Mouse (Mus musculus) embryonic facial prominence, embryonic 11.5 days (tissue): ENCODE measurements at regions not wholly inside any gene's neighbourhood (a gene's known extent, or its start where the extent isn't known, plus 50 kb on each side); places are given as distances from the start of the nearest gene placed in this dataset.

Source experiments
- ATAC-seq: fragments of 200-750 bp; cut with Nextera tagmentation; replicated peaks from 2 replicates; pipeline ENCODE4 v1.8.0; 2017; ENCODE audit warnings: low read depth; ENCODE audit not compliant: insufficient number of reproducible peaks, low FRiP score, low TSS enrichment
- DNase-seq: peaks from one replicate; pipeline ENCODE4 v3.0.0-alpha.2; 2015; ENCODE audit warnings: low spot score
- H3K27ac ChIP-seq: fragments of 300-500 bp; sonication (generic); replicated peaks from 2 replicates; pipeline ENCODE4 v1.5.1; 2014; ENCODE audit warnings: mild to moderate bottlenecking, low read depth, low read length, control low read depth
- H3K27me3 ChIP-seq: fragments of 300-500 bp; sonication (generic); 2 replicates; pipeline ENCODE4 v1.6.1; 2014; ENCODE audit warnings: mild to moderate bottlenecking, low read length, moderate library complexity, mixed read lengths; ENCODE audit not compliant: control insufficient read depth, insufficient read depth
- H3K36me3 ChIP-seq: fragments of 300-500 bp; sonication (generic); replicated peaks from 2 replicates; pipeline ENCODE4 v1.6.1; 2014; ENCODE audit warnings: low read depth, mild to moderate bottlenecking, low read length, moderate library complexity, mixed read lengths; ENCODE audit not compliant: control insufficient read depth, insufficient read depth
- H3K4me1 ChIP-seq: fragments of 300-500 bp; sonication (generic); 2 replicates; pipeline ENCODE4 v1.6.1; 2014; ENCODE audit warnings: low read length, mixed read lengths; ENCODE audit not compliant: control insufficient read depth, insufficient read depth
- H3K4me2 ChIP-seq: fragments of 300-500 bp; sonication (generic); 2 replicates; pipeline ENCODE4 v1.6.1; 2014; ENCODE audit warnings: low read depth, mild to moderate bottlenecking, control low read depth, low read length, moderate library complexity
- H3K4me3 ChIP-seq: fragments of 300-500 bp; sonication (generic); 2 replicates; pipeline ENCODE4 v1.5.1; 2014; ENCODE audit warnings: low read depth, low read length, control low read depth
- H3K9ac ChIP-seq: fragments of 300-500 bp; sonication (generic); replicated peaks from 2 replicates; pipeline ENCODE4 v1.6.1; 2014; ENCODE audit warnings: mild to moderate bottlenecking, control low read depth, low read length
- H3K9me3 ChIP-seq: fragments of 300-500 bp; sonication (generic); replicated peaks from 2 replicates; pipeline ENCODE4 v1.6.1; 2016; ENCODE audit warnings: mild to moderate bottlenecking, low read length, inconsistent platforms, mixed read lengths; ENCODE audit not compliant: control insufficient read depth
- WGBS: fragments of 180-500 bp; shearing (Covaris S2); extraction: QIAGEN DNeasy Blood & Tissue Kit; methylation state at CpG from one replicate; pipeline ENCODE4 v1.1.7; 2014; 5-methylcytosine and 5-hydroxymethylcytosine counted together

- no peak overlapping the region for H3K4me3 ChIP-seq
- no peaks in the 10 kb centered on the region for H3K4me1 ChIP-seq
- no peak overlapping the region for H3K4me2 ChIP-seq
- no peak overlapping the region for H3K27ac ChIP-seq
- H3K9ac ChIP-seq = no peak overlapping the region
- no peaks in the 10 kb centered on the region for H3K27me3 ChIP-seq
- ATAC-seq (no peak), DNase-seq (no peak)
- no peaks in the 10 kb centered on the region for H3K36me3 ChIP-seq
- H3K9me3 ChIP-seq = no peaks in the 10 kb centered on the region
- 81% methylated on average over 3 of the region's 3 CpGs for WGBS
Observed at GRCm38 (mm10) chr15:70982719-70983118, 2851.6 kb upstream of the Gm6569 start.

GRCm38 (mm10) chr15:70987973-70988570 is 2846.3 kb upstream of the Gm6569 start:
- H3K4me3 ChIP-seq = no peak overlapping the region
- no peaks in the 10 kb centered on the region for H3K4me1 ChIP-seq
- ATAC-seq (no peak), DNase-seq (no peak)
- H3K27ac ChIP-seq = no peak overlapping the region
- no peak overlapping the region for H3K4me2 ChIP-seq
- H3K36me3 ChIP-seq = no peaks in the 10 kb centered on the region
- H3K27me3 ChIP-seq = no peaks in the 10 kb centered on the region
- H3K9me3 ChIP-seq = no peaks in the 10 kb centered on the region
- 88% methylated on average over 4 of the region's 4 CpGs for WGBS
- no peak overlapping the region for H3K9ac ChIP-seq

- H3K4me1 ChIP-seq = no peaks in the 10 kb centered on the region
- DNase-seq = no peak
- 70% methylated on average over 4 of the region's 4 CpGs for WGBS
- no peak overlapping the region for H3K27ac ChIP-seq
- H3K4me2 ChIP-seq = no peak overlapping the region
- no peak overlapping the region for H3K9ac ChIP-seq
- no peaks in the 10 kb centered on the region for H3K9me3 ChIP-seq
- no peak for ATAC-seq
- no peak overlapping the region for H3K4me3 ChIP-seq
- H3K36me3 ChIP-seq = no peaks in the 10 kb centered on the region
- no peaks in the 10 kb centered on the region for H3K27me3 ChIP-seq
Observed at GRCm38 (mm10) chr15:70993397-70993796, 2841.0 kb upstream of the Gm6569 start.

GRCm38 (mm10) chr15:71010362-71010761 is 2824.0 kb upstream of the Gm6569 start:
- no peaks in the 10 kb centered on the region for H3K9me3 ChIP-seq
- H3K4me2 ChIP-seq = no peak overlapping the region
- no peak overlapping the region for H3K9ac ChIP-seq
- no peak overlapping the region for H3K27ac ChIP-seq
- no peak overlapping the region for H3K4me3 ChIP-seq
- no peaks in the 10 kb centered on the region for H3K27me3 ChIP-seq
- H3K4me1 ChIP-seq = no peaks in the 10 kb centered on the region
- WGBS = 74% methylated on average over 2 of the region's 2 CpGs
- H3K36me3 ChIP-seq = no peaks in the 10 kb centered on the region
- ATAC-seq = no peak
- DNase-seq = no peak

- 65% methylated on average over 5 of the region's 5 CpGs for WGBS
- Histone ChIP-seq H3K4me2 (no peak overlapping the region), H3K27me3 (no peaks in the 10 kb centered on the region), H3K4me1 (no peaks in the 10 kb centered on the region), H3K9ac (no peak overlapping the region), H3K27ac (no peak overlapping the region), H3K36me3 (no peaks in the 10 kb centered on the region), H3K9me3 (no peaks in the 10 kb centered on the region), H3K4me3 (no peak overlapping the region)
- no peak for DNase-seq
- ATAC-seq = no peak
Observed at GRCm38 (mm10) chr15:71010773-71011172, 2823.6 kb upstream of the Gm6569 start.

- H3K9me3 ChIP-seq = no peaks in the 10 kb centered on the region
- no peaks in the 10 kb centered on the region for H3K27me3 ChIP-seq
- H3K9ac ChIP-seq = no peak overlapping the region
- no peak overlapping the region for H3K4me3 ChIP-seq
- no peak overlapping the region for H3K4me2 ChIP-seq
- 77% methylated on average over 5 of the region's 5 CpGs for WGBS
- ATAC-seq = no peak
- no peaks in the 10 kb centered on the region for H3K36me3 ChIP-seq
- DNase-seq = no peak
- no peaks in the 10 kb centered on the region for H3K4me1 ChIP-seq
- no peak overlapping the region for H3K27ac ChIP-seq
Observed at GRCm38 (mm10) chr15:71054251-71054852, 2780.0 kb upstream of the Gm6569 start.

GRCm38 (mm10) chr15:71086367-71086997 is 2747.9 kb upstream of the Gm6569 start:
- H3K27ac ChIP-seq = no peak overlapping the region
- ATAC-seq (no peak), DNase-seq (no peak)
- H3K36me3 ChIP-seq = no peaks in the 10 kb centered on the region
- H3K4me3 ChIP-seq = no peak overlapping the region
- no peak overlapping the region for H3K9ac ChIP-seq
- H3K9me3 ChIP-seq = no peaks in the 10 kb centered on the region
- H3K27me3 ChIP-seq = no peaks in the 10 kb centered on the region
- WGBS = 95% methylated on average over 1 of the region's 1 CpGs
- H3K4me2 ChIP-seq = no peak overlapping the region
- no peaks in the 10 kb centered on the region for H3K4me1 ChIP-seq

- Histone ChIP-seq H3K4me1 (no peaks in the 10 kb centered on the region), H3K4me2 (no peak overlapping the region), H3K36me3 (no peaks in the 10 kb centered on the region), H3K27me3 (no peaks in the 10 kb centered on the region), H3K27ac (no peak overlapping the region), H3K9ac (no peak overlapping the region), H3K9me3 (no peaks in the 10 kb centered on the region), H3K4me3 (no peak overlapping the region)
- DNase-seq (peak; percentile 7), ATAC-seq (no peak)
- WGBS = 62% methylated on average over 3 of the region's 3 CpGs
Observed at GRCm38 (mm10) chr15:71099111-71099510, 2735.2 kb upstream of the Gm6569 start.
